Comparison of ENCODE assay signal across 8 mouse cellular contexts in the genomic region with DNA sequence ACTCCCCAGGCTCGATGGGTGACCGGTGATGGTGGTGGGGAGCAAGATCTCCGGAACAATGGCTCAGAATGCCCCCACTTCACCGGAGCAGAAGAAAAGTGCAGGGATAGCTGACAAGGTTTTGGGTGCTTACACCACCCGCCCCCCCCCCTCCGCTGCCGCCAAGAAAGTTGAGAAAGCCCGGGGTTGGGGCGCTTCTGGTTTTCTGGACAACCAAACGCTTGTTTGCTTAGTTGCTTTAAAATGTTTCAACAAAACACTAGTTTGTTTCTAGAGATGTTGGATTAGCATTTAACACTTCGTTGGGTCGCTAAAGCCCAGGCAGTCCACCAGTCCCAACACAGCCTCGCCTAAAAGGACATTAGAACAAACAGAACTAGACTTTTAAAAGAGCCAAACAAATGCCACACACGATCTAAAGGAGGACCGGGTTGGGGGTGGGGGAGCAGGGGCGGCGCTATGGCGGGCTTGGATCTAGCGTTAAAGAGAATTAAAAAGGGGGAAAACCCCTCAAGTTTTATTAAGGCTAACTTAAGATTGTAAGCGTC. TPM values are rescaled to one million over a fixed set of nuclear protein-coding genes. Genes with fewer than 3 reads are reported as not detected.
DNase-seq lines count a peak whose midpoint lies in the region; ATAC-seq lines count a peak whose summit lies in the region.

No protein-coding gene starts in this region.

- no peaks in the 10 kb centered on the region for H3K9me3 ChIP-seq in megakaryocyte, embryonic 14.5 days
- H3K9me3 ChIP-seq in hindbrain, embryonic 16.5 days (ENCODE audit: control insufficient read depth, low read length): no peaks in the 10 kb centered on the region
- no peaks in the 10 kb centered on the region for H3K9me3 ChIP-seq in midbrain, embryonic 16.5 days (replicated peaks; ENCODE audit: control insufficient read depth, low read length, poor library complexity, severe bottlenecking)

- peak overlapping the region; percentile 99 for H3K4me3 ChIP-seq in megakaryocyte, embryonic 14.5 days (replicated peaks)
- H3K4me3 ChIP-seq in hindbrain, embryonic 16.5 days (ENCODE audit: low read length): peak overlapping the region; percentile 60
- peak overlapping the region; percentile 74 for H3K4me3 ChIP-seq in midbrain, embryonic 16.5 days (ENCODE audit: low read depth, low read length)

- ATAC-seq in megakaryocyte, adult 5-6 weeks (ENCODE audit: poor library complexity, severe bottlenecking): no peak
- peak; percentile 31 for ATAC-seq in hindbrain, embryonic 16.5 days
- peak; percentile 59 for ATAC-seq in midbrain, embryonic 16.5 days

- H3K36me3 ChIP-seq in megakaryocyte, embryonic 14.5 days (replicated peaks; ENCODE audit: low read length): peaks cover 13% of the 10 kb centered on the region
- H3K36me3 ChIP-seq in hindbrain, embryonic 16.5 days (ENCODE audit: control insufficient read depth, insufficient read depth, low read length): no peaks in the 10 kb centered on the region
- H3K36me3 ChIP-seq in midbrain, embryonic 16.5 days (ENCODE audit: control insufficient read depth, insufficient read depth, low read length): no peaks in the 10 kb centered on the region

- peaks cover 70% of the 10 kb centered on the region for H3K4me1 ChIP-seq in megakaryocyte, embryonic 14.5 days
- peaks cover 9% of the 10 kb centered on the region for H3K4me1 ChIP-seq in hindbrain, embryonic 16.5 days (ENCODE audit: control insufficient read depth, insufficient read depth, low read depth, low read length)
- H3K4me1 ChIP-seq in midbrain, embryonic 16.5 days (ENCODE audit: control insufficient read depth, insufficient read depth, low read length): peaks cover 27% of the 10 kb centered on the region

- peak; percentile 67 for DNase-seq in adrenal gland, postnatal 14 days
- DNase-seq in adrenal gland, adult 2 months: no peak
- DNase-seq in thymus, postnatal 4 days: no peak
- DNase-seq in layer of hippocampus, adult 8-10 months (ENCODE audit: low spot score in 2 of 2): no peak

- peak overlapping the region; percentile 91 for H3K27ac ChIP-seq in hindbrain, embryonic 16.5 days (ENCODE audit: low read depth, low read length)
- peak overlapping the region; percentile 91 for H3K27ac ChIP-seq in midbrain, embryonic 16.5 days (ENCODE audit: low read length)

- WGBS in hindbrain, embryonic 16.5 days: under 1% methylated on average over 20 of the region's 20 CpGs
- under 1% methylated on average over 20 of the region's 20 CpGs for WGBS in midbrain, embryonic 16.5 days

- H3K4me2 ChIP-seq in hindbrain, embryonic 16.5 days (ENCODE audit: low read length): peak overlapping the region; percentile 92
- H3K4me2 ChIP-seq in midbrain, embryonic 16.5 days (ENCODE audit: low read length): peak overlapping the region; percentile 78

- peaks cover 2% of the 10 kb centered on the region for H3K27me3 ChIP-seq in megakaryocyte, embryonic 14.5 days (replicated peaks)
- H3K27me3 ChIP-seq in hindbrain, embryonic 16.5 days (replicated peaks; ENCODE audit: control insufficient read depth, insufficient read depth, low read length): no peaks in the 10 kb centered on the region
- no peaks in the 10 kb centered on the region for H3K27me3 ChIP-seq in midbrain, embryonic 16.5 days (ENCODE audit: control insufficient read depth, insufficient read depth, low read depth, low read length)

- H3K9ac ChIP-seq in hindbrain, embryonic 16.5 days (ENCODE audit: low read depth, low read length): peak overlapping the region; percentile 82
- H3K9ac ChIP-seq in midbrain, embryonic 16.5 days (ENCODE audit: low read depth, low read length): peak overlapping the region; percentile 85

RNA-seq across cellular contexts. Expression of gene Dusp6, which starts 0.6 kb away (rescaled TPM):
- 112 and 113 TPM in 2 replicates for total RNA-seq in adrenal gland, postnatal 14 days (2021)
- 100 to 1,000 TPM in 1 of 2 experiments, 10 to 100 TPM in 1; 70.4 to 146 TPM for total RNA-seq in adrenal gland, adult 2 months (2021)
- polyA plus RNA-seq in adrenal gland, adult 2 months (2012; rRNA removed): 105 TPM in 2 replicates
- 1.9 and 9.2 TPM in 2 replicates for polyA plus RNA-seq in megakaryocyte, embryonic 14.5 days (2012; ENCODE audit: insufficient read depth, low replicate concordance)
- total RNA-seq in megakaryocyte, adult 5-6 weeks (2015): 47.6 and 51.1 TPM in 2 replicates
- total RNA-seq in megakaryocyte, adult 5-6 weeks (2017): 43.1 and 48.9 TPM in 2 replicates
- 35.2 and 37.0 TPM in 2 replicates for polyA plus RNA-seq in hindbrain, embryonic 16.5 days (2015; fragmentation: Nextera tagmentation; extraction: Ambion mirVana)
- 28.7 and 32.9 TPM in 2 replicates for polyA plus RNA-seq in midbrain, embryonic 16.5 days (2015; fragmentation: Nextera tagmentation; extraction: Ambion mirVana)
- 10 to 100 TPM; 61.1 to 93.4 (median 75.2) TPM for total RNA-seq in layer of hippocampus, adult 8-10 months (2022)
